Mouse (Mus musculus) liver, postnatal 0 days (tissue): ENCODE data around the gene Psmg3.

ENCODE experiments used
- CTCF ChIP-seq: sonication (generic); IDR thresholded peaks from 2 replicates; pipeline ENCODE4 v1.5.1; 2016; ENCODE audit warnings: antibody characterized with exemption, low read depth
- EP300 ChIP-seq: IDR thresholded peaks from 2 replicates; pipeline ENCODE4 v1.6.1; 2016; ENCODE audit warnings: antibody characterized with exemption, low read depth, mild to moderate bottlenecking

- TF ChIP-seq CTCF (0 out of 2 replicates have a peak, but pooled peaks have one; percentile 14), EP300 (no peak)
Measured at GRCm38 (mm10) chr5:139826357-139827055, at the start of gene Psmg3, which contains the start of gene Gm26938.
